Mouse (Mus musculus): Measurements from ENCODE around the gene Sult3a1. TPM values are rescaled to one million over a fixed set of nuclear protein-coding genes. Genes with fewer than 3 reads are reported as not detected.
"Not testable (repeated sequence)": the region's sequence is repeated elsewhere in the genome, so short reads cannot be mapped to it uniquely, and the experiment has no call there.

Sult3a1 gene
- not detected in 2 replicates for polyA plus RNA-seq (2014; fragmentation: Nextera tagmentation; extraction: Ambion mirVana)

GRCm38 (mm10) chr10:33857421-33857820 is at the start of gene Sult3a1:
Gene Sult3a1 (plus strand): TSS chr10:33857721.
- H3K36me3 ChIP-seq (ENCODE audit: control insufficient read depth, insufficient read depth, low read length) = no peaks in the 10 kb centered on the region

GRCm38 (mm10) chr10:33811807-33812206 is 45.7 kb upstream of the Sult3a1 start:
- 6% methylated on average over 1 of the region's 1 CpGs for WGBS
- Histone ChIP-seq H3K9me3 (ENCODE audit: control insufficient read depth, low read length) (no peaks in the 10 kb centered on the region), H3K9ac (ENCODE audit: low read length) (no peak overlapping the region), H3K27me3 (ENCODE audit: control insufficient read depth, insufficient read depth, low read length) (no peaks in the 10 kb centered on the region), H3K4me2 (no peak overlapping the region), H3K36me3 (ENCODE audit: control insufficient read depth, insufficient read depth, low read length) (no peaks in the 10 kb centered on the region), H3K4me1 (ENCODE audit: control insufficient read depth, insufficient read depth, low read length) (no peaks in the 10 kb centered on the region), H3K4me3 (ENCODE audit: low read depth, low read length) (no peak overlapping the region), H3K27ac (ENCODE audit: low read depth, low read length) (no peak overlapping the region)
- DNase-seq (ENCODE audit: low spot score, missing footprints) = no peak
- ATAC-seq (ENCODE audit: low FRiP score) = peak; percentile 76; the same call in 1 of the 2 replicates

More at GRCm38 (mm10) chr10:33857421-33857820, at the start of gene Sult3a1:
- Histone ChIP-seq H3K9me3 (ENCODE audit: control insufficient read depth, low read length) (no peaks in the 10 kb centered on the region), H3K4me2 (no peak within 1 kb of the TSS), H3K27ac (ENCODE audit: low read depth, low read length) (no peak within 1 kb of the TSS), H3K27me3 (ENCODE audit: control insufficient read depth, insufficient read depth, low read length) (no peaks in the 10 kb centered on the region), H3K4me1 (ENCODE audit: control insufficient read depth, insufficient read depth, low read length) (no peaks in the 10 kb centered on the region), H3K9ac (ENCODE audit: low read length) (no peak within 1 kb of the TSS), H3K4me3 (ENCODE audit: low read depth, low read length) (no peak within 1 kb of the TSS)
- ATAC-seq (ENCODE audit: low FRiP score) (no peak), DNase-seq (ENCODE audit: low spot score, missing footprints) (no peak)

GRCm38 (mm10) chr10:33814266-33814665 is 43.3 kb upstream of the Sult3a1 start:
- H3K9me3 ChIP-seq (ENCODE audit: control insufficient read depth, low read length) = no peaks in the 10 kb centered on the region
- DNase-seq (ENCODE audit: low spot score, missing footprints) (no peak), ATAC-seq (ENCODE audit: low FRiP score) (no peak)
- no peak overlapping the region for H3K4me2 ChIP-seq
- no peak overlapping the region for H3K27ac ChIP-seq (ENCODE audit: low read depth, low read length)
- no peak overlapping the region for H3K4me3 ChIP-seq (ENCODE audit: low read depth, low read length)
- H3K36me3 ChIP-seq (ENCODE audit: control insufficient read depth, insufficient read depth, low read length) = no peaks in the 10 kb centered on the region
- no peak overlapping the region for H3K9ac ChIP-seq (ENCODE audit: low read length)
- no peaks in the 10 kb centered on the region for H3K27me3 ChIP-seq (ENCODE audit: control insufficient read depth, insufficient read depth, low read length)
- H3K4me1 ChIP-seq (ENCODE audit: control insufficient read depth, insufficient read depth, low read length) = no peaks in the 10 kb centered on the region

GRCm38 (mm10) chr10:33816923-33817322 is 40.6 kb upstream of the Sult3a1 start:
- no peak overlapping the region for H3K9ac ChIP-seq (ENCODE audit: low read length)

GRCm38 (mm10) chr10:33820892-33821291 is 36.6 kb upstream of the Sult3a1 start:
- Histone ChIP-seq H3K4me3 (ENCODE audit: low read depth, low read length) (no peak overlapping the region), H3K36me3 (ENCODE audit: control insufficient read depth, insufficient read depth, low read length) (no peaks in the 10 kb centered on the region), H3K27me3 (ENCODE audit: control insufficient read depth, insufficient read depth, low read length) (no peaks in the 10 kb centered on the region), H3K4me2 (no peak overlapping the region), H3K4me1 (ENCODE audit: control insufficient read depth, insufficient read depth, low read length) (no peaks in the 10 kb centered on the region), H3K9ac (ENCODE audit: low read length) (no peak overlapping the region), H3K27ac (ENCODE audit: low read depth, low read length) (no peak overlapping the region), H3K9me3 (ENCODE audit: control insufficient read depth, low read length) (no peaks in the 10 kb centered on the region)
- no peak for ATAC-seq (ENCODE audit: low FRiP score)
- no peak for DNase-seq (ENCODE audit: low spot score, missing footprints)
- WGBS = 92% methylated on average over 3 of the region's 3 CpGs

More at GRCm38 (mm10) chr10:33816923-33817322, 40.6 kb upstream of the Sult3a1 start:
- Histone ChIP-seq H3K27me3 (ENCODE audit: control insufficient read depth, insufficient read depth, low read length) (no peaks in the 10 kb centered on the region), H3K36me3 (ENCODE audit: control insufficient read depth, insufficient read depth, low read length) (no peaks in the 10 kb centered on the region), H3K9me3 (ENCODE audit: control insufficient read depth, low read length) (no peaks in the 10 kb centered on the region), H3K4me2 (no peak overlapping the region), H3K27ac (ENCODE audit: low read depth, low read length) (no peak overlapping the region), H3K4me3 (ENCODE audit: low read depth, low read length) (no peak overlapping the region), H3K4me1 (ENCODE audit: control insufficient read depth, insufficient read depth, low read length) (no peaks in the 10 kb centered on the region)
- no peak for ATAC-seq (ENCODE audit: low FRiP score)
- 68% methylated on average over 1 of the region's 1 CpGs for WGBS
- DNase-seq (ENCODE audit: low spot score, missing footprints) = no peak

- no peaks in the 10 kb centered on the region for H3K4me1 ChIP-seq (ENCODE audit: control insufficient read depth, insufficient read depth, low read length)
These were observed 8.5 kb downstream of the Sult3a1 start for GRCm38 (mm10) chr10:33865994-33866393.

GRCm38 (mm10) chr10:33870441-33870840 is 12.9 kb downstream of the Sult3a1 start:
- Histone ChIP-seq H3K4me2 (no peak overlapping the region), H3K9me3 (ENCODE audit: control insufficient read depth, low read length) (no peaks in the 10 kb centered on the region), H3K27me3 (ENCODE audit: control insufficient read depth, insufficient read depth, low read length) (no peaks in the 10 kb centered on the region), H3K36me3 (ENCODE audit: control insufficient read depth, insufficient read depth, low read length) (no peaks in the 10 kb centered on the region), H3K4me3 (ENCODE audit: low read depth, low read length) (no peak overlapping the region), H3K9ac (ENCODE audit: low read length) (no peak overlapping the region), H3K4me1 (ENCODE audit: control insufficient read depth, insufficient read depth, low read length) (no peaks in the 10 kb centered on the region), H3K27ac (ENCODE audit: low read depth, low read length) (no peak overlapping the region)
- ATAC-seq (ENCODE audit: low FRiP score) (no peak), DNase-seq (ENCODE audit: low spot score, missing footprints) (no peak)
- 37% methylated on average over 1 of the region's 1 CpGs for WGBS

More at GRCm38 (mm10) chr10:33865994-33866393, 8.5 kb downstream of the Sult3a1 start:
- Histone ChIP-seq H3K27me3 (ENCODE audit: control insufficient read depth, insufficient read depth, low read length) (no peaks in the 10 kb centered on the region), H3K36me3 (ENCODE audit: control insufficient read depth, insufficient read depth, low read length) (no peaks in the 10 kb centered on the region), H3K27ac (ENCODE audit: low read depth, low read length) (no peak overlapping the region), H3K9ac (ENCODE audit: low read length) (no peak overlapping the region), H3K4me2 (no peak overlapping the region), H3K4me3 (ENCODE audit: low read depth, low read length) (no peak overlapping the region), H3K9me3 (ENCODE audit: control insufficient read depth, low read length) (no peaks in the 10 kb centered on the region)
- DNase-seq (ENCODE audit: low spot score, missing footprints) = no peak
- WGBS = 83% methylated on average over 2 of the region's 2 CpGs
- ATAC-seq (ENCODE audit: low FRiP score) = no peak

- ATAC-seq (ENCODE audit: low FRiP score) (no peak), DNase-seq (ENCODE audit: low spot score, missing footprints) (no peak)
- WGBS = 89% methylated on average over 2 of the region's 2 CpGs
- H3K27ac ChIP-seq (ENCODE audit: low read depth, low read length) = no peak overlapping the region
- H3K27me3 ChIP-seq (ENCODE audit: control insufficient read depth, insufficient read depth, low read length) = no peaks in the 10 kb centered on the region
- no peaks in the 10 kb centered on the region for H3K4me1 ChIP-seq (ENCODE audit: control insufficient read depth, insufficient read depth, low read length)
- H3K4me2 ChIP-seq = no peak overlapping the region
- H3K9ac ChIP-seq (ENCODE audit: low read length) = no peak overlapping the region
- H3K36me3 ChIP-seq (ENCODE audit: control insufficient read depth, insufficient read depth, low read length) = no peaks in the 10 kb centered on the region
- H3K4me3 ChIP-seq (ENCODE audit: low read depth, low read length) = no peak overlapping the region
- H3K9me3 ChIP-seq (ENCODE audit: control insufficient read depth, low read length) = no peaks in the 10 kb centered on the region
These were observed 15.3 kb downstream of the Sult3a1 start for GRCm38 (mm10) chr10:33872672-33873398.

GRCm38 (mm10) chr10:33882411-33882810 is 24.9 kb downstream of the Sult3a1 start:
- ATAC-seq (ENCODE audit: low FRiP score); H3K36me3 ChIP-seq (ENCODE audit: control insufficient read depth, insufficient read depth, low read length); H3K27ac ChIP-seq (ENCODE audit: low read depth, low read length); H3K4me1 ChIP-seq (ENCODE audit: control insufficient read depth, insufficient read depth, low read length); H3K9me3 ChIP-seq (ENCODE audit: control insufficient read depth, low read length); H3K27me3 ChIP-seq (ENCODE audit: control insufficient read depth, insufficient read depth, low read length); DNase-seq (ENCODE audit: low spot score, missing footprints); H3K4me2 ChIP-seq; H3K4me3 ChIP-seq (ENCODE audit: low read depth, low read length); H3K9ac ChIP-seq (ENCODE audit: low read length): not testable (repeated sequence)
- 80% methylated on average over 2 of the region's 2 CpGs for WGBS

Measured in midbrain, embryonic 11.5 days (tissue).